Mouse (Mus musculus) CH12.LX (cell line): ENCODE measurements at regions not wholly inside any gene's neighbourhood (a gene's known extent, or its start where the extent isn't known, plus 50 kb on each side); places are given as distances from the start of the nearest gene placed in this dataset.

Source experiments
- BHLHE40 ChIP-seq: IDR thresholded peaks from 2 replicates; pipeline ENCODE4 v1.6.1; 2011; ENCODE audit warnings: mild to moderate bottlenecking, low read depth, low read length, improper control_type of control experiment
- CTCF ChIP-seq, 2 experiments: IDR thresholded peaks in 1 of 2; conservative IDR thresholded peaks in 1 of 2; 2 replicates each; pipeline ENCODE4 v1.5.1; 2011 to 2012; ENCODE audit warnings: low read depth in 2 of 2, low read length in 2 of 2, improper control_type of control experiment in 1 of 2, inconsistent platforms in 1 of 2, mild to moderate bottlenecking in 1 of 2, moderate library complexity in 1 of 2
- ELF1 ChIP-seq: IDR thresholded peaks from 2 replicates; pipeline ENCODE4 v1.6.1; 2014; ENCODE audit warnings: low read depth, mild to moderate bottlenecking, inconsistent platforms, low read length, improper control_type of control experiment
- EP300 ChIP-seq: IDR thresholded peaks from 2 replicates; pipeline ENCODE4 v1.6.1; 2011; ENCODE audit warnings: low read length, improper control_type of control experiment
- KAT2A ChIP-seq: IDR thresholded peaks from 2 replicates; pipeline ENCODE4 v1.6.1; 2012; ENCODE audit warnings: low read length, improper control_type of control experiment, inconsistent platforms; ENCODE audit not compliant: insufficient replicate concordance
- MAZ ChIP-seq: IDR thresholded peaks from 2 replicates; pipeline ENCODE4 v1.6.1; 2012; ENCODE audit warnings: low read depth, mild to moderate bottlenecking, inconsistent platforms, low read length, improper control_type of control experiment, moderate library complexity
- POLR2A ChIP-seq: IDR thresholded peaks from 2 replicates; pipeline ENCODE4 v1.6.1; 2011; ENCODE audit warnings: low read depth, mild to moderate bottlenecking, improper control_type of control experiment, low read length
- RAD21 ChIP-seq: IDR thresholded peaks from 2 replicates; pipeline ENCODE4 v1.6.1; 2011; ENCODE audit warnings: low read depth, mild to moderate bottlenecking, low read length, improper control_type of control experiment, moderate library complexity
- TBP ChIP-seq: conservative IDR thresholded peaks from 2 replicates; pipeline ENCODE4 v1.6.1; 2011; ENCODE audit warnings: low read depth, low read length, improper control_type of control experiment
- TCF12 ChIP-seq: IDR thresholded peaks from 2 replicates; pipeline ENCODE4 v1.6.1; 2014; ENCODE audit warnings: low read depth, mild to moderate bottlenecking, inconsistent platforms, low read length, improper control_type of control experiment

GRCm38 (mm10) chr1:156990567-156991494 lies 51.4 kb upstream of the Ralgps2 start:
- TF ChIP-seq EP300 (no peak; the same call in 1 of the 2 replicates), CTCF (conservative IDR thresholded peaks at IDR 0.05 in 1 of 2, IDR thresholded peaks at IDR 0.05 in 1 of 2; ENCODE audit: low read depth in 2 of 2, low read length in 2 of 2) (no peak), BHLHE40 (peak; percentile 42), TBP (no peak), ELF1 (no peak), MAZ (no peak), POLR2A (no peak), TCF12 (peak; percentile 24; the same call in 1 of the 2 replicates), KAT2A (no peak), RAD21 (no peak)
